Mouse (Mus musculus) olfactory bulb, adult 2 months (tissue): Measurements from ENCODE around the gene Lmna. TPM values are rescaled to one million over a fixed set of nuclear protein-coding genes. Genes with fewer than 3 reads are reported as not detected.

Experiments used
- H3K27ac ChIP-seq: fragments of 200-500 bp; 2 replicates; pipeline ENCODE4 v1.5.1; 2012; ENCODE audit warnings: low read depth, low read length; ENCODE audit not compliant: insufficient read depth
- H3K4me1 ChIP-seq: fragments of 200-500 bp; 2 replicates; pipeline ENCODE4 v1.6.1; 2012; ENCODE audit warnings: low read length; ENCODE audit not compliant: control insufficient read depth, insufficient read depth
- H3K4me3 ChIP-seq: fragments of 200-500 bp; 2 replicates; pipeline ENCODE4 v1.5.1; 2012; ENCODE audit warnings: mild to moderate bottlenecking, low read depth, low read length, moderate library complexity; ENCODE audit not compliant: insufficient read depth
- CTCF ChIP-seq: fragments of 200-500 bp; IDR thresholded peaks from 2 replicates; pipeline ENCODE4 v1.5.1; 2012; ENCODE audit warnings: low read depth, mild to moderate bottlenecking, low read length, moderate library complexity; ENCODE audit not compliant: insufficient read depth
- POLR2A ChIP-seq: fragments of 200-500 bp; IDR thresholded peaks from 2 replicates; pipeline ENCODE4 v1.6.1; 2012; ENCODE audit warnings: mild to moderate bottlenecking, low read depth, low read length, moderate library complexity; ENCODE audit not compliant: insufficient read depth
- WGBS: fragments of 180-500 bp; shearing (Covaris S2); methylation state at CpG from one replicate; pipeline ENCODE4 v1.1.7; 2018; 5-methylcytosine and 5-hydroxymethylcytosine counted together
- polyA plus RNA-seq: library from polyadenylated mRNA; stranded (reverse); fragments of >200 nt; gene quantifications from 2 replicates; pipeline ENCODE4 v1.2.4, GENCODE M21; 2012; ENCODE audit warnings: low replicate concordance; ENCODE audit not compliant: missing spikeins, insufficient read depth, insufficient read length

Lmna gene
- polyA plus RNA-seq, 1 experiment: not detected

DNA sequence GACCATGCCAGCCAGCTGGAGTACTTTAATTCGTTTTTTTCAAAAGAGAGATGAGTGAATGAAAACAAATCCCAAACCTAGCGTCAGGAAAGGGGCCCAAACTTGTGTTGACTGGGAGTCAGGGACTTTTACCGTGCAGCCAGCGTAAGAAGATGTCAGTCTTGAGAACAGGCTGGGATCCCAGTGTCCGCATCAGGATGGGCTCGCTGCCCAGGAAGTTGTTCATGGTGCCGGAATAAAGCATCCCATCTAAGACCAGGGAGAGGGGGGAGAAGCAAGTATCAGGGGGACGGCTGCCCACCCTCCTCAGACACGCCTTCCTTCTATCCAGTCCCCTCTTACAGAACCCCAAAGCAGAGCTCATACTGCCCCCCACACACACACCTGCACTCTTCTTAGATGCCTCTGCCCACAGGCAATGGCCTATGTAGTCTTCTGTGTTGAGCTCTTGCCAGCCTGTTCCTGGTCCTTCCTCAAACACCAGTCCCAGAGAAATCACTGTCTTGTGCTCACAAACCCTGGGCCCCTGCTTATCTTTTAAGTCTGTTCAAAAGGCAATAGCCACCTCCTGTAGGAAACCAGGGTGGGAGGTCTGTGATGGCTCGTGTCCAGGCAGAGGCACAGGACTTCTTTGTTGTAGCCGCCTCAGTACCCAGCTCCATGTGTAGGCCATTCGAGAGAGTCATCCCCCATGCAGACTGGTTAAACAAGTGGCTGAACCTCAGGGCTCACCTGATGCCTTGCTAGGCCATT lies 59.2 kb downstream of the Lmna start:
- Histone ChIP-seq H3K4me3 (no peak overlapping the region), H3K4me1 (peaks cover 16% of the 10 kb centered on the region), H3K27ac (no peak overlapping the region)
- WGBS: 63% methylated on average over 12 of the region's 12 CpGs
- TF ChIP-seq POLR2A (no peak), CTCF (no peak)

DNA sequence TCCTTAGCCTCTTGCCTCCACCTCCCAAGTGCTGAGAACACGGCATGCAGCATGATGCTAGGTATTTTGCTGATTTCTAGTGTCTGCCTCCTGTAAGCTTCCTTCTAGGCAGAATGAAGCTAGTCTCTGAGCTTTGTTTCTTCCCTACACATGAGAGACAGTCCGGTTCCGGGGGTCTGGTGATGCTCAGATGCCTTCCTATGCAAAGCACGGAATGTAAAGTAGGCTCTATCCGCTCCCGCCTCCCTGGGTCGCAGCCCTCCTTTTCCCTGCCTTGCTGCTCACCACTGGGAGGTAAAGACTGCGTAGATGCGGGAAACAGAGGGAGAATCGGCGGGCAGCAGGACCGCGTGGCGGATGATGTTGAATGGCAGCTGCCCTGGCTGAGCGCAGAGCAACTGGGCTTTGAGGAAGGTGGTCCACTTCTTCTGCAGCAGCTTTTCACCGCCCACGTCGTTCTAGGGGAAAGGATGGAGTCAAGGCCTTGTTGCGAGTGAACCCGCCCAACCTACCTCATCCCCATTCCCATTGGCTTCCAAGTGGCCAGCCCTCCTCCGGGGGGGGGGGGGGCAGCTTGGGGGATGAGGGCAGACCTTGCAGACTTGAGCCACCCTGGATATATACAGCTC lies 60.2 kb downstream of the Lmna start:
- WGBS: 39% methylated on average over 21 of the region's 21 CpGs
- H3K27ac ChIP-seq: no peak overlapping the region
- TF ChIP-seq CTCF: no peak
- TF ChIP-seq POLR2A: no peak
- peaks cover 10% of the 10 kb centered on the region; the same call in 1 of the 2 replicates for H3K4me1 ChIP-seq
- peak overlapping the region; percentile 3; the same call in 1 of the 2 replicates for H3K4me3 ChIP-seq

DNA sequence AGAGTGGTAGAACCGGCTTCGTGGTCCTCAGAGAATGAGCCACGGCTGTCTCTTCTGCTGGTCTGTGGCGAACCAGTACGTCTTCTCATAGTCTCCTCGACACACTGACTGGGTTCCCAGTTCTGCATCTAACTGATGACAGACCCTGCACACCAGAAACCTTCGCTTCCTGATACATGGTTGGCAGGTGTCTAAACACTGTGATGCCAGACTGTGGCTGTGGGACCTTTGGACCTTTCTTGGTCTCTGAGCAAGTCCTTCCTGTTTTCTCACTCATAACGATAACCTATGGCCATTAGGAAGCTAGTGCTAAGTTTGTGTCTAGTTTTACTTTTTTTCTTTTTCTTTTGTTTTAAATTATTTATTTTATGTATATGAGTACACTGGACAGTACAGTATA lies 61.3 kb downstream of the Lmna start:
- Histone ChIP-seq H3K4me1 (peaks cover 8% of the 10 kb centered on the region; the same call in 1 of the 2 replicates), H3K27ac (no peak overlapping the region), H3K4me3 (no peak overlapping the region)
- no peak for TF ChIP-seq POLR2A
- no peak for TF ChIP-seq CTCF
- WGBS: 95% methylated on average over 8 of the region's 8 CpGs

DNA sequence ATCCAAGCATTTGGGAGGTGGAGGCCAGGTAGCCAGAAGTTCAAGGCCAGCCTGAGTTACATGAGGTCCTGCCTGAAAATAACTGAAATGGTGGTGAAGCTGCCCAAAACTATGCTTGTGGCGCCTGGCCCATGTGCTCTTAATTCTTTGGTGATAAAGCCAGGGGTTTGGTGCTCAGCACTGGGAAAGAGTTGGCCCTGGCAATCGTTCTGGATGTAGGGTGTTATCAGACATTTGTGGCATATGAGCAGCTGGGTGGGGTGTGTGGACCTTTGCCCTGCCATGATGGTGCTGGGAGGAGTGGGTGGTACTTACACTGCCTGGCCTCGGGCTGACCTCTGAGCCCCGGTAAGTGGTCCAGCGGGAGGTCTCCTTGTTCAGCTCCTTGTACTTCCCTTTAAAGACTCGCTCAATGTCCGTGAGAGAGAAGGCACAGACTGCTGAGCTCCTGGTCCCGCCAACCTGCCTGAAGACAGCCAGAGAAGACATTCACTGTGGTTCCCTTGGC lies 62.0 kb downstream of the Lmna start:
- TF ChIP-seq CTCF (no peak), POLR2A (no peak)
- no peak overlapping the region for H3K4me3 ChIP-seq
- no peak overlapping the region for H3K27ac ChIP-seq
- H3K4me1 ChIP-seq: peaks cover 8% of the 10 kb centered on the region; the same call in 1 of the 2 replicates
- WGBS: 75% methylated on average over 8 of the region's 8 CpGs

DNA sequence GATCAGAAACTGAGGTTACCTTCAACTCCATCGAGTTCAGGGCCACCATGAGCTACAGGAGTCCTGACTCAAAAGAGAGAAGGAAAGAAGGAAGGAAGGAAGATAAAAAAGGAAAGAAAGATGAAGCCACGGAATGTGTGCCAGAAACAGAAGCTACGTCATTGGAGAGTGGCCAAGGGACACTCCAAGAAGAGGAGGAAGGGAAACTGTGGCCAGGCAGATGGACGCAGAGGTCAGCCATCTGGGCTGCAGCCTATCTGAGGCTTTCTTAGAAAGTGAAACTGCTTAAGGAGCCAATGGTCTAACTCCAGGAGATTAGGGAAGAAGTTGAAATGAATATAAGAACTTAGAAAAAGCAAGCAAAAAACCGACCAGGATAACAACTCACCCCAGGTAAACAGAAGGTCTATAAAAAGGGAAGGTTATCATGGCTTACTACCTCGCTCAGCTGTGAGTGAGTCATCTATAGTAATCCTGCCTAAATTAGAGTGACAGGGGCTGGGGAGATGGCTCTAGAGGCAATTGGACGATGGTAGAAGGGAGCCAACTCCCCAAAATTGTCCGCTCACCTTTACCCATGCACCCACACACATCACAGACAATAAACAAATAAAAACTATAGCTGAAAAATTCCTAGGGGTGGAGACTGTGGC lies 63.2 kb downstream of the Lmna start:
- Histone ChIP-seq H3K27ac (no peak overlapping the region), H3K4me1 (peaks cover 8% of the 10 kb centered on the region; the same call in 1 of the 2 replicates), H3K4me3 (no peak overlapping the region)
- TF ChIP-seq POLR2A: no peak
- TF ChIP-seq CTCF: no peak
- WGBS: 71% methylated on average over 8 of the region's 8 CpGs

DNA sequence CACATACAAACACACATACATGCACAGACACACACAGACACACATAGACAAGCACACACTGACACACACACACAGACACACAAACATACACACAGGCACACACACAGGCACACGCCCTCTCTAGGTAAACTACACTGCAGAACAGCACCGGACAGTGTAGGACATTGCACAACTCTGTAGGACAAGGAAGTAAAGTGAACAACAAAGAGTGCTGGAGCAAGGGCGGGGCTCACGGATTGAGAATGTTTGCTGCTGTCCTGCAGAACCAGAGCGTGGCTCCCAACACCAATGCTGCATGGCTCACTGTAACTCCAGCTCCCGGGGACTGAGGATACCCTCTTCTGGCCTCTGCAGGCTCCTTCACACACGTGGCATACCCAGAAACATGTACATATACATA lies 66.9 kb downstream of the Lmna start:
- Histone ChIP-seq H3K27ac (no peak overlapping the region), H3K4me1 (peaks cover 12% of the 10 kb centered on the region), H3K4me3 (no peak overlapping the region)
- WGBS: 81% methylated on average over 7 of the region's 7 CpGs
- no peak for TF ChIP-seq POLR2A
- no peak for TF ChIP-seq CTCF

DNA sequence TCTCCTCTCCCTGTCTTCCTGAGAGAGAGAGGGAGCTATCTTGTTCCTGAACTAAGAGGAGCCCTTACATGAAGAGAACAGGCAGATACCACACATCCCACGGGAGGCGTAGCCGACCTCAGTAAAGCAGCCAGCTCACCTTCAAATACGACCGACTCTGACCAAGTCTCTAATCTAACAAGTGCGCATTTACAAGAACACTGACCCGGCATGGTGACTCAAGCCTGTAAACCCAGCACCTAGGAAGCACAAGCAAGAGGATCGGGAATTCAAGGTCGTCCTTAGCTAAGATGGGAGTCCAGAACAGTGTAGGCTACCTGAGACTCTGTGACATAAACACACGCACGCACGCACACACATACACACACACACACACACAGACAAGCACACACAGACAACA lies 67.3 kb downstream of the Lmna start:
- 87% methylated on average over 12 of the region's 12 CpGs for WGBS
- H3K27ac ChIP-seq: no peak overlapping the region
- no peak for TF ChIP-seq POLR2A
- no peak for TF ChIP-seq CTCF
- H3K4me3 ChIP-seq: no peak overlapping the region
- peaks cover 12% of the 10 kb centered on the region for H3K4me1 ChIP-seq

DNA sequence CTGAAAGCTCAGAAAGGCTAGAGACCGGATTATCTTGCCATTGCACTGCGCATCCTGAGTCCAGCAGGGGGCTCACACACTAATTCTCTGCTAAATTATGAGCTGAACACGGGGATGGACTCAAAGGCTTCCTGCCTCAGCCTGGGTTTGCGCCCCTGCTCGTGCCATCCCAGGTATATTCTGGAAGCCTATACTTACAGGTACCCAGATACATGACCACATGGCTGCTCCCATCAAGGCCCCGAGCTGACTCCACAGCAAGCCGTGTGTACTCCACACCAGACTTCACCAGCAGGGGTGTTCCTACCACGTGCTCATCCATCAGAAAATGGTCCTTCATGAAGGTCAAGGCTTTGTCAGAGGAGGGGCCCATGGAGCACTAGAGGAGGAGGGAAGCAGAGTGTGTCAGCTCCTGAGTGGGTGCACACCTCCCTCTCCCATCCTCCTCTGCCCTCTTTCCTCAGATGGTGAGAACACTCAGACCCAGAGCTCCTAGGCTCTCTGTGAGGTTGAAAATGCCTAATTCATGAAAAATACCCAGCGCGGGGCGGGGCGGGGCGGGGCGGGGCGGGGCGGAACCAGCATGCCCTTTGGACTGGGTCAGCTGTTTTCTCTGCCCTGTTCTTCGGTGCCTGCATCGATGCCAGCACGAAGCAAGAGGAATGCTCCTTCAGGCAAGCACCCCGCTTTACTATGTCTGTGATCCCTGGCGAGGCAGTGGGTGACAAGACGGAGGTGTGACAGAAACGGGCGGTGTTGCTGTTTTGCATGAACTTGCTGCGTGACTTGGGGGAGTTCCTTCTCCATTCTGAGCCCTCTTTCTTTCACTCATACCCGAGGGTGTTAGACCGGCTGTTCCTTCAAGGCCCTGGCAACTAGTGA lies 69.0 kb downstream of the Lmna start:
- H3K4me3 ChIP-seq: no peak overlapping the region
- H3K27ac ChIP-seq: no peak overlapping the region
- TF ChIP-seq CTCF (peak; percentile 19; the same call in 1 of the 2 replicates), POLR2A (no peak)
- peaks cover 18% of the 10 kb centered on the region for H3K4me1 ChIP-seq
- WGBS: 20% methylated on average over 27 of the region's 27 CpGs

DNA sequence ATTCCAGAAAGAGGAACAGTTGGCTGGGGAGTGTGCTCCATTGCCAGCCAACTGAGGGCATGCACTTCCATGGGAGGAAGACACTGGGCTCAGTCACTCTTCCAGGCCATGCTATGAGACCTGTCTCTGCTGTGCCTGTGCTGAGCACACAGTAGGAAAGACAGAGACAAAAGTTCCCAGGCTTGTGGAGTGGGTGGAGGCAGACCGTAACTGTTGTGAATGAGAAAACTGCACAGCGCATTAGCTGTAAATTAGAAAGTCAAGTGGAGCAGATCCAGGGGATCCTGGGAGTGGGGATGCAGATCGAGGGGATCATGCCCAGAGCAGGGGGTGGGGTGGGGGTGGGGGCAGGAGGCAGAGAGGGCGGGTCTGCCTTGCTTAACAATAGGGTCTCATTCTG lies 70.2 kb downstream of the Lmna start:
- H3K4me1 ChIP-seq: peaks cover 19% of the 10 kb centered on the region
- TF ChIP-seq POLR2A (no peak), CTCF (no peak)
- no peak overlapping the region for H3K4me3 ChIP-seq
- WGBS: 41% methylated on average over 4 of the region's 4 CpGs
- no peak overlapping the region for H3K27ac ChIP-seq
